16 mouse cellular contexts compared by ENCODE assay signal in genomic region chr11:117874419-117874818, GRCm38 (mm10). TPM values are rescaled to one million over a fixed set of nuclear protein-coding genes. Genes with fewer than 3 reads are reported as not detected.
DNase-seq lines count a peak whose midpoint lies in the region; ATAC-seq and TF ChIP-seq lines count a peak whose summit lies in the region.
"Had no signal": no experiment of that assay in that cellular context is flagged by ENCODE, and none has a peak within 500 bp of the region (broad histone marks: within the 10 kb centered on the region; RNA-seq: fewer than 3 reads in every experiment).

No protein-coding gene starts in this region.

- ATAC-seq in CD4-positive, CD25-positive, alpha-beta regulatory T cell, adult 4 months: no peak
- ATAC-seq: intestine, embryonic 15.5 days had no signal

- no peaks in the 10 kb centered on the region for H3K36me3 ChIP-seq in splenic B cell, adult 2 months (ENCODE audit: control insufficient read depth, insufficient read depth, low read length, poor library complexity, severe bottlenecking)
- H3K36me3 ChIP-seq: intestine, embryonic 15.5 days; limb, embryonic 12.5 days had no signal

- DNase-seq in CD4-positive, CD25-positive, alpha-beta regulatory T cell, adult 2 months (ENCODE audit: low read depth, low spot score): peak; percentile 65
- no peak for DNase-seq in left cerebral cortex, adult 2 months (ENCODE audit: extremely low spot score in 1 of 2, low spot score in 2 of 2)
- no peak for DNase-seq in left cerebral cortex, adult 9 months (ENCODE audit: low spot score in 2 of 2)
- peak; percentile 72 for DNase-seq in ES-CJ7 (ENCODE audit: low read depth, low spot score)
- peak; percentile 36 for DNase-seq in splenic B cell, adult 2 months (ENCODE audit: low read depth, low spot score)
- DNase-seq in spleen, postnatal 14 days (ENCODE audit: low spot score in 2 of 2): no peak
- no peak for DNase-seq in heart, postnatal 14 days
- DNase-seq: cerebellum, adult 8-10 months; retina, postnatal 1 day had no signal

- intact Hi-C loops in left cerebral cortex, adult 2 months (cut with DNase I): loop anchor here (10.0 kb wide), 1 partner anchor 350 kb away; no protein-coding TSS in a partner anchor
- intact Hi-C loops in heart, postnatal 14 days (cut with DNase I): loop anchor here (5.0 kb wide), 2 partner anchors 93 to 348 kb away; no protein-coding TSS in a partner anchor

- H3K4me3 ChIP-seq in left cerebral cortex, adult 2 months: no peak overlapping the region
- H3K4me3 ChIP-seq: intestine, embryonic 15.5 days; limb, embryonic 12.5 days had no signal

- no peaks in the 10 kb centered on the region for H3K27me3 ChIP-seq in splenic B cell, adult 2 months (ENCODE audit: control insufficient read depth, insufficient read depth, low read length, poor library complexity, severe bottlenecking)
- H3K27me3 ChIP-seq: intestine, embryonic 15.5 days had no signal

- H3K27ac ChIP-seq in left cerebral cortex, adult 2 months: no peak overlapping the region
- H3K27ac ChIP-seq: intestine, embryonic 15.5 days had no signal

- peak; percentile 45 for TF ChIP-seq CTCF in left cerebral cortex, adult 2 months (IDR thresholded peaks at IDR 0.05)

RNA-seq across cellular contexts. Expression of gene Tha1, which starts 1.1 kb away (rescaled TPM):
- 1 to 10 TPM; 8.5 to 10.0 TPM for polyA plus RNA-seq in CD4-positive, CD25-positive, alpha-beta regulatory T cell, adult 4 months (2017; shearing (Covaris generic))
- 1 to 10 TPM; 4.7 to 5.4 TPM for total RNA-seq in left cerebral cortex, adult 2 months (2021)
- 1 to 10 TPM; 6.3 to 6.8 TPM for total RNA-seq in heart, postnatal 14 days (2021)

RNA-seq across cellular contexts. Expression of gene Tmem235, which starts 13.9 kb away (rescaled TPM):
- not detected for polyA plus RNA-seq in CD4-positive, CD25-positive, alpha-beta regulatory T cell, adult 4 months (2017; shearing (Covaris generic))
- under 1 TPM in 1 of 2 experiments, not detected in 1; 0.19 TPM for total RNA-seq in left cerebral cortex, adult 2 months (2021)
- not detected for total RNA-seq in heart, postnatal 14 days (2021)
- total RNA-seq: megakaryocyte progenitor cell, adult 5-6 weeks had no signal
- polyA plus RNA-seq: heart, embryonic 14.5 days; intestine, embryonic 15.5 days; limb, embryonic 12.5 days; neural tube, embryonic 11.5 days; stomach, embryonic 16.5 days had no signal

RNA-seq across cellular contexts. Expression of gene Birc5, which starts 25.4 kb away (rescaled TPM):
- polyA plus RNA-seq in CD4-positive, CD25-positive, alpha-beta regulatory T cell, adult 4 months (2017; shearing (Covaris generic)): 10 to 100 TPM; 16.9 to 31.5 TPM
- total RNA-seq in left cerebral cortex, adult 2 months (2021): 1 to 10 TPM in 1 of 2 experiments, under 1 TPM in 1; 0.95 to 1.3 TPM
- 1 to 10 TPM; 3.8 to 9.8 TPM for total RNA-seq in heart, postnatal 14 days (2021)

RNA-seq across cellular contexts. Expression of gene Tk1, which starts 48.5 kb away (rescaled TPM):
- 10 to 100 TPM; 31.4 to 55.1 TPM for polyA plus RNA-seq in CD4-positive, CD25-positive, alpha-beta regulatory T cell, adult 4 months (2017; shearing (Covaris generic))
- 1 to 10 TPM in 1 of 2 experiments, under 1 TPM in 1; 0.81 to 1.0 TPM for total RNA-seq in left cerebral cortex, adult 2 months (2021)
- total RNA-seq in heart, postnatal 14 days (2021): 1 to 10 TPM; 5.6 to 9.7 TPM

RNA-seq across cellular contexts. Expression of gene Afmid, which starts 48.7 kb away (rescaled TPM):
- polyA plus RNA-seq in CD4-positive, CD25-positive, alpha-beta regulatory T cell, adult 4 months (2017; shearing (Covaris generic)): 10 to 100 TPM; 24.8 to 42.0 TPM
- total RNA-seq in left cerebral cortex, adult 2 months (2021): 1 to 10 TPM; 5.2 to 8.5 TPM
- 1 to 10 TPM; 4.2 to 6.6 TPM for total RNA-seq in heart, postnatal 14 days (2021)

Comparison
In these comparisons a context has a peak if more than half of its experiments do, and no peak if none do; other contexts are left out.
1. DNase-seq: peak in CD4-positive, CD25-positive, alpha-beta regulatory T cell, adult 2 months (single experiment), ES-CJ7 (single experiment) and splenic B cell, adult 2 months (single experiment); none in left cerebral cortex, adult 2 months (0 of 2), left cerebral cortex, adult 9 months (0 of 2), spleen, postnatal 14 days (0 of 2) and heart, postnatal 14 days (0 of 2).